Mouse (Mus musculus): ENCODE measurements around the gene Strip2.
A peak's percentile ranks its signal among the peaks of the same experiment; 100 is the strongest.

Gene Strip2

GRCm38 (mm10) chr6:29930087-29930486 is 13.3 kb downstream of the Strip2 start:
- peak in 1 of 2 experiments; percentile 14 for DNase-seq (ENCODE audit: low spot score in 2 of 2)

- DNase-seq (ENCODE audit: low spot score in 2 of 2) = peak; percentile 32 to 58
Measured at GRCm38 (mm10) chr6:29930665-29931064, 13.9 kb downstream of the Strip2 start.

- DNase-seq (ENCODE audit: low spot score in 2 of 2) = no peak
Measured at GRCm38 (mm10) chr6:29931181-29931580, 14.4 kb downstream of the Strip2 start.

- no peak for DNase-seq (ENCODE audit: low spot score in 2 of 2)
Measured at GRCm38 (mm10) chr6:29935741-29936140, 18.9 kb downstream of the Strip2 start.

- no peak for DNase-seq (ENCODE audit: low spot score in 2 of 2)
Measured at GRCm38 (mm10) chr6:29940428-29940827, 23.6 kb downstream of the Strip2 start.

GRCm38 (mm10) chr6:29941036-29941435 is 24.2 kb downstream of the Strip2 start:
- no peak for DNase-seq (ENCODE audit: low spot score in 2 of 2)

GRCm38 (mm10) chr6:29944465-29944864 is 27.7 kb downstream of the Strip2 start:
- no peak for DNase-seq (ENCODE audit: low spot score in 2 of 2)

- DNase-seq (ENCODE audit: low spot score in 2 of 2) = no peak
Measured at GRCm38 (mm10) chr6:29946568-29946967, 29.8 kb downstream of the Strip2 start.

GRCm38 (mm10) chr6:29947823-29948222 is 31.0 kb downstream of the Strip2 start:
- no peak for DNase-seq (ENCODE audit: low spot score in 2 of 2)

GRCm38 (mm10) chr6:29956749-29957148 is 39.9 kb downstream of the Strip2 start:
- peak; percentile 30 to 49 for DNase-seq (ENCODE audit: low spot score in 2 of 2)

- DNase-seq (ENCODE audit: low spot score in 2 of 2) = no peak
Measured at GRCm38 (mm10) chr6:29958669-29959068, 41.9 kb downstream of the Strip2 start.

- DNase-seq (ENCODE audit: low spot score in 2 of 2) = peak; percentile 50 to 59
Measured at GRCm38 (mm10) chr6:29961081-29961480, 44.3 kb downstream of the Strip2 start.

GRCm38 (mm10) chr6:29967917-29968316 is 51.1 kb downstream of the Strip2 start:
- DNase-seq (ENCODE audit: low spot score in 2 of 2) = no peak

GRCm38 (mm10) chr6:29973341-29973740 is 56.5 kb downstream of the Strip2 start:
- DNase-seq (ENCODE audit: low spot score in 2 of 2) = no peak

- DNase-seq (ENCODE audit: low spot score in 2 of 2) = no peak
Measured at GRCm38 (mm10) chr6:29974836-29975235, 58.0 kb downstream of the Strip2 start.

GRCm38 (mm10) chr6:29980461-29980860 is 63.6 kb downstream of the Strip2 start:
- DNase-seq (ENCODE audit: low spot score in 2 of 2) = no peak

- no peak for DNase-seq (ENCODE audit: low spot score in 2 of 2)
Measured at GRCm38 (mm10) chr6:29981797-29982196, 65.0 kb downstream of the Strip2 start.

GRCm38 (mm10) chr6:29985058-29985498 is 68.3 kb downstream of the Strip2 start:
- peak; percentile 33 to 44 for DNase-seq (ENCODE audit: low spot score in 2 of 2)

- DNase-seq (ENCODE audit: low spot score in 2 of 2) = no peak
Measured at GRCm38 (mm10) chr6:29985504-29985903, 68.7 kb downstream of the Strip2 start.

- DNase-seq (ENCODE audit: low spot score in 2 of 2) = no peak
Measured at GRCm38 (mm10) chr6:29985986-29986385, 69.2 kb downstream of the Strip2 start.

GRCm38 (mm10) chr6:29987246-29987645 is 70.4 kb downstream of the Strip2 start:
- no peak for DNase-seq (ENCODE audit: low spot score in 2 of 2)

GRCm38 (mm10) chr6:29998140-29998539 is 81.3 kb downstream of the Strip2 start:
- no peak for DNase-seq (ENCODE audit: low spot score in 2 of 2)

GRCm38 (mm10) chr6:29998771-29999170 is 82.0 kb downstream of the Strip2 start:
- DNase-seq (ENCODE audit: low spot score in 2 of 2) = no peak

- peak in 1 of 2 experiments; percentile 23 for DNase-seq (ENCODE audit: low spot score in 2 of 2)
Measured at GRCm38 (mm10) chr6:30002628-30003027, 85.8 kb downstream of the Strip2 start.
